Mouse (Mus musculus): ENCODE data around the gene Frmd5.

The Frmd5 gene

DNA sequence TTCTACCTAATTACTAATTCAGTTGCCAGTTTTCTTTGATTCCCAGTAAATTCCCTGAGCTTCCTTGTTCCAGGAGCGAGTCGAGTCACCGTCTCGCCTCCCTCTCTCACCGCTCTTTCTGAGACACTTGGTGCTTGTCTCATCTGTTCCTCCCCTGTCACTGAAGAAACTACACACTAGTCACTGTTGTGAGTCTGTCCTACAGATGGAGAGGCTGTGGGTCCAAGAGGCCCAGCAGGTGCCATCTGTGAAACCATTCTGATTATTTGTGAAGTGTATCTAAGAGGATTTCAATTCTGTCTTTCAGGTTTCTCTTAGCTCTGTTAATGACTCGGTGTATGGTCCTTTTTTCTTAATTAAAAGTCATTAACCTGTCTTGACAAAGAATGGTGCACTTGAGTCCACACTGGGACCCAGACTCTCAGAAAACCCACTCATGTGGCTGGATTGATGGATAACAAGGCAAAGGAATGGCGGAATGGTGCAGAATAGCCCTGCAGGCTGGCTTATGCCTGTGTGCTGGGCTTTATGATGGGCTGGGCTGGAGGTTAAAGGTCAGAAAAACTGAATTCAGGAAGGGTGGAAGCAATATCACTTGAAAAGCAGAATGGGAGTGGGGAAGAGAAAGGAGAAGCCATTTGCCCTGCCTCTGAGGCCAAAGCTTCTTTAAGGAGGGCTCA, 186.2 kb downstream of the Frmd5 start:
- DNase-seq (ENCODE audit: low read depth) = no peak

DNA sequence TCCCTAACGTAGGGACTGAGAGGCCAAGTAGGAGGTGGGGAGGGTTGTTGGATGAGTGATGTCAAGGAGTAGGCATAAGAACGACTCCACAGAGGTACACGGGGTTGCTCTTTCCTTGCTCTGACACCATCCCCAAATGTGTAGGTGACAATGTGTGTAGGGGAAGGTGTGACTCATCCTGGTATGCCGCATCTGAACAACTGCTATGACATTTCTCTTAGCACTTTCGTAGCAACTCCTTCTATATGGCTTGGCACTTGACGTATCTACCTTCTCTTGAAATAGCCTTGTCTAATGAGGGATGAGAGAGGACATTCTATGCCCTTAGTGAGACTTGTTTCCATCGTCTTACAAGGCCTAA, 191.7 kb downstream of the Frmd5 start:
- DNase-seq (ENCODE audit: low read depth) = no peak

DNA sequence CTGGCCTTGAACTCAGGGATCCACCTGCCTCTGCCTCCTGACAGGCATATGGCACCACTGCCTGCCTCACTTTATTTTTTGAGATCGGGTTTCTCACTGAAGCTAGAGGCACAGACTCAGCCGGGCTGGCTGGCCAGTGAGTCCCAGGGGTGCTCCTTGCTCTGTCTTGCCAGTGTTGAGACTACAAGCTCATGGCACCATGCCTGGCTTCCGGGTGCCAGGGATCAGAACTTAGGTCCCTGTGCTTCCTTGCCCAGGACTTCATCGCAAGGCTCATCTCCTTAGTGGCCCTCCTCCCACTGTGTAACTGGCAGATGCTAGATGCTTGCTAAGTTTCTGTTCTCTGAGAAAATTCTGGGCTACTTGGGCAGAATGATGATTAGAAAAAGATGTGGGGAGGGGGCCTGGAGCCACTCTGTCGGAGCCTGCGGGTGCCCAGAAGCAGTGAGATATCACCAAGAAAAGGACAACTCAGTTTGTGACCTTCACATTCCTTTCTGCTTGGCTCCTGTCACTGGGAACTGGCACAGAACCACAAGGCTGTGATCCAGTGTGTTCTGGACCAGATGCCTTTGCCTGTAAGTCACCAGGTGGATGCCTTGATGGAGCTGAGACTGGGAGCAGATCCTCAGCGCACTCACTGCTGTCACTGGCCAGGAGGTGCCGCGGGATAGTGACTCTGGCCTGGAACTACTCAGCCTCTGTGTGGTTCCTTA, 192.2 kb downstream of the Frmd5 start:
- no peak for DNase-seq (ENCODE audit: low read depth)

- peak; percentile 48 for DNase-seq (ENCODE audit: low read depth)
Observed at GRCm38 (mm10) chr2:121612112-121612511, 194.8 kb downstream of the Frmd5 start.

- no peak for DNase-seq (ENCODE audit: low read depth)
Observed at GRCm38 (mm10) chr2:121610008-121610884, 196.6 kb downstream of the Frmd5 start.

DNA sequence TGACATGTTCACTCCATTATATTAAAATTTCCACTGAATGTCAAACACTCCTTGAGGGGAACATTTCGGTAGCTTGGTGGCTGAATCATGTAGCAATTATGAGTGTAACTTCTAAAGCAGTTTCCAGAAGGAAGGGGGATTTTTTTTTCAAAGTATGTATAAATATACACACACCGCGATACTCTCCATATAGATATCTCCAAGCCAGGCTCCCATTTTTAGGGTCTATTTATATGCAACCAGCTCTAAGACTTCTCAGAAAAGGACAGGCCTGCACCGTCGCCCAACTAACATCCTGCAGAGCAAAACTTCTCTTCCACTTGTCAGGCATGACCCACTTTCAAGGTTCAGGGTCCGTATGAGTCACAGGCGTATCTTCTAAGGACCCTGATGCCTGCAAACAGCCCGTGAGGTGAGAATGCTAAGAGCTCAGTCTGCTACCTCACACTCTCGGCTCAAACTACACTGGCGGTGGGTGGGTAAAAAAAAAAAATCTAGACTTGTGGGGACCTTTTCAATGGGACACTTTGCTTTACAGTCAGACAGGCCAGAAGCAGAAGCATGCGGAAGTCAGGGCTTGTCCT, 197.7 kb downstream of the Frmd5 start:
- DNase-seq (ENCODE audit: low read depth) = no peak

GRCm38 (mm10) chr2:121602397-121602796, 204.5 kb downstream of the Frmd5 start:
- DNase-seq (ENCODE audit: low read depth) = peak; percentile 65

- DNase-seq (ENCODE audit: low read depth) = no peak
Observed at GRCm38 (mm10) chr2:121601543-121601942, 205.3 kb downstream of the Frmd5 start.

DNA sequence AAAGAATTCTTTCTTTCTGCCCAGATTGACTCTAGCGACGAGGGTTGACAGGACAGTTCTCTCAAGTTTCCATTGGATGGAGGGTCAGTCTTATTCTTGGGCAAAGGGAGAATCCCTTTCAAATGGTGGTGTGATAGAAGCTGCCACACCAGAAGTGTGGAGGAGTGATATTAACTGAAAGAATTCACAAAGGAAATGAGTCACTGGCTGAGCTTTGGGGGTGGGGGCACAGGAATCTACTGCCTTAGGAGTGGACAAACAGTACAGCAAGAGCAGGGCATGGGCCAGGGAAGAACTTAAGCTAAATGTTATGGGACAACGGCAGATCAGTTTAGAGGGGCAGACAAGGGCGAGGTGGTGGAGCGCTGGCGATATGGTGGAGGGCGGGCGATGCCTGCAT, 206.2 kb downstream of the Frmd5 start:
- DNase-seq (ENCODE audit: low read depth) = peak; percentile 69

GRCm38 (mm10) chr2:121598249-121598648, 208.6 kb downstream of the Frmd5 start:
- no peak for DNase-seq (ENCODE audit: low read depth)

DNA sequence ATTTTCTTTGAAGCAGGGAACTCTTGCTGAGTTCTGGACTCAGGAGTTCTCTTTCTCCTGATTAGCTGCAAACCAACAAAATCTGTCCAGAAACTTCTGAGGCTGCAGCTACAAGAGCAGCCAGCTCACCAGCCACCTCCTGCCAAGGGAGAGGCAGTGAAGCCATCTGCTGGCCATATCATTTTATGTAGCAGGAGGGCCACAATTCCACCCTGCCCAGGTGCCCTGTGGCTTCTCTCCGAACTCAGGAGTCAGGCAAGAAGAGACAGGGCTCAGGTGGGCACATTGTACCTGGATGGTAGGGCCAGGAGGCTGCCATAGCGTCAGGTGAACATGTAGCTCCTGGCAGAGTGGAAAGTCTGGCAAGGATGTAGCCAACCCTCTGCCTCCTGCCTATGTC, 210.3 kb downstream of the Frmd5 start:
- peak; percentile 46 for DNase-seq (ENCODE audit: low read depth)

DNA sequence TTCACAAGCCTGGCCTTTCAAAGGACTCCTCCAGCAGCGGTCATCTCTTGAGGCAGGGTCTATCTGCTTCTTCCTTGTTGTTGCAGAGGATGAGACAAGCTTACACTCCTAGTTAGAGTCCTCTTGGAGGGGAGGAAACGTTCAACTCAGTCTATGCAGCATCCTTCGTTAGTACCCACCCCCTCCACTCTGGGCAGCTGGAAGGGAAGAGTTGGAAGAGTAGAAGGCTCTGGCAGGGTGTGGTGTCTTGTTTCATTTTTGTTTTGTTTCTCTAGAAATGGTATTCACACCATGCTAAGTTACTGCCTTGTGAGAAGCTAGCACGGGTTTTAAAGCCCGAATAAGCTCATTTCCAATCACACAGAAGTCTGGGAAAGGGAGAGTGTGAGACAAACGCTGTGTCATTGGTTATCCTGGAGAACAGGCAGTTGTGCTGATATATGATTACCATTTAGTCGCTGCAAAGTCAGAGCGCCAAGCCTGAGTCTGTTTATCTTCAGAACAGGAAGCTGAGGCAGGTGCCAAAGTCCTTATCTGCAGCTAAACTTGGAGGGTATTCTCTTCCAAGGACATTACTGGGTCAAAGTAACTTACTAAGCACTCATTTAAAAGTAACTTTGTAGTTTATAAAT, 212.1 kb downstream of the Frmd5 start:
- peak; percentile 54 for DNase-seq (ENCODE audit: low read depth)

DNA sequence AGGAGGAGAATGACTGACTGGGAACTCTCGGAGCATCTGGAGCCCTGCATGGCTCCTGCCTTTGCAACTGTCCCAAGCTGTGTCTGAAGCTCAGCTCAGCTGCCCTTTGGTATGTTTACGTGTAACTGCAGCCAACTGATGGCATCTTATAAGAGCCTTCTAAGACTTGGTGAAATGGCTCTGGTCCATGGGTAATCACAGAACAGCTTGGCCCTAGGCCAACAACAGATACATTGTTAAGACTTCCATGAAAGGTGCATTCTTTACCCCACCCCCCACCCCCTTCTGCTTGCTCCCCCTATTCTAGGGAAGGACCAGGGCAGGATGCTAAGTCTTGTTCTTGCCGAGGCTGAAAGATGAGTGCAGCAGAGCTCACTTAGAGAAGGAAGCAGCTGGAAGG, 212.8 kb downstream of the Frmd5 start:
- peak; percentile 40 for DNase-seq (ENCODE audit: low read depth)

GRCm38 (mm10) chr2:121588309-121588694, 218.6 kb downstream of the Frmd5 start:
- peak; percentile 64 for DNase-seq (ENCODE audit: low read depth)

- peak; percentile 64 for DNase-seq (ENCODE audit: low read depth)
Observed at GRCm38 (mm10) chr2:121587523-121588308, 219.2 kb downstream of the Frmd5 start.

- no peak for DNase-seq (ENCODE audit: low read depth)
Observed at GRCm38 (mm10) chr2:121584705-121585104, 222.2 kb downstream of the Frmd5 start.

GRCm38 (mm10) chr2:121583468-121584116, 223.3 kb downstream of the Frmd5 start:
- DNase-seq (ENCODE audit: low read depth) = no peak

DNA sequence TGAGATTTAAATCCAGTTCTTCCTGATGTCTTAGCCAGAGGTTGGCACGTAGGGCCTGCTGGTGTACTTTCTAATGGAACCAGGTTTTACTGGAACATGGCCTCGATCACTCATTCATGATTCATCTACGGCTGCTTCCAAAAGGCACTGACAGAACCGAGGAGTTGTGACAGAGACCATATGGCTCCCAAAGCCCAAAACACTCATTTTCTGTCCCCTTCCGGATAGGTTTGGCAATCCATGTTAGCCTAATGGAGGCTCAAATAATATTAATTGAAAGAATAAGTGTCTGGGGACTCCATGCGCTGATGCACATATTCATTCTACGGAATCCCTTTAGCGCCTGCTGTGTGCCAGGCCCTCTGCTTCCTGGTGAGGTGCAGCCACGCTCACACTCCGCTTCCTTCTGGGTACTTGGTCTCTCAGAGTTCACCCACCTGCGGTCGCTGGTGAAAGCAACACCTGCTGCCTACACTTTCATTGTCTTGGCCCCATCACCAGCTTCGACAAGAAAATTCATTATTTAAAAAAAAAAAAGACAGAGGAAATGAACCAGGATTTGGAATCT, 224.0 kb downstream of the Frmd5 start:
- no peak for DNase-seq (ENCODE audit: low read depth)

GRCm38 (mm10) chr2:121575741-121576201, 231.1 kb downstream of the Frmd5 start:
- DNase-seq (ENCODE audit: low read depth) = peak; percentile 86

GRCm38 (mm10) chr2:121574066-121574630, 232.7 kb downstream of the Frmd5 start:
- no peak for DNase-seq (ENCODE audit: low read depth)

Data from NIH3T3 (cell line).